Mouse (Mus musculus): Measurements from ENCODE around the gene Prkaa2. TPM values are rescaled to one million over a fixed set of nuclear protein-coding genes. Genes with fewer than 3 reads are reported as not detected.

Gene Prkaa2
- total RNA-seq, 1 experiment = 3.9 TPM

DNA sequence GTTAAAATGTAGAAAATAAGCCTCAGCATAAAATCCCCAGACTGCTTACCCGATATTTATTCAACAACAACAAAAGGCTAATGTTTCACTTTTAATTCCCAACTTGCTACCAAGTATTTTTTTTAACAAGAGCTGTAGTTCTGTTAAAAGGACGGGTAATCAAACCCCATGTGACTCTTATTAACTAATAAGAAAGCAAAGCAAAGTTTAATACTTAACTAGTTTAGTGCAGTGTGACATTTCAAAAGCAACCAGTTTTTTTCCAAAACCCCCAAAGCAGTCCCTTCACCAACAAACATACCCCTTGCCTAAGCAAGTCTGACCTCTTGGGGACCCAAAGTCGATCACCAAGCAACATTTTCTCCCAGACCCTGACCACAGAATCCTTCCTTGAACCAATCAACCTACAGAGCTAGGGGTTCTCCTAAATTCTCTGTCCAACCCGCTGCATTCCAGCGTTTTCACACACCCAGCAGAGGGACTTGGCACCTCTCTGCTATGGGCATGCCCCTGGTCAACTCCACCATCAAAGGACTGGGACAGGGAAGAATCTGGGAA is 970 bp downstream of the Prkaa2 start:
- TF ChIP-seq CHD2 (IDR thresholded peaks at IDR 0.05; ENCODE audit: low read depth, low read length) (no peak), ZC3H11A (IDR thresholded peaks at IDR 0.05; ENCODE audit: borderline replicate concordance, low read depth, low read length) (no peak)
- Histone ChIP-seq H3K9me3 (ENCODE audit: control insufficient read depth, insufficient read depth, low read depth, low read length) (no peaks in the 10 kb centered on the region), H3K27ac (ENCODE audit: insufficient read depth, low read depth, low read length, poor library complexity, severe bottlenecking) (no peak overlapping the region), H3K36me3 (ENCODE audit: control insufficient read depth, insufficient read depth, low read length, poor library complexity, severe bottlenecking) (no peaks in the 10 kb centered on the region), H3K9ac (ENCODE audit: insufficient read depth, low read depth, low read length, poor library complexity, severe bottlenecking) (no peak overlapping the region), H3K4me3 (ENCODE audit: insufficient read depth in 1 of 2, low read depth in 1 of 2, low read length in 2 of 2, poor library complexity in 1 of 2, severe bottlenecking in 1 of 2) (peak overlapping the region; percentile 82 to 91), H3K4me1 (ENCODE audit: control insufficient read depth in 2 of 2, insufficient read depth in 2 of 2, low read length in 2 of 2, poor library complexity in 1 of 2) (peaks cover 2 to 5% of the 10 kb centered on the region in 2 experiments; a peak in 2 of 4 replicates)
- no peak for DNase-seq (ENCODE audit: low read depth, low spot score)
- in situ Hi-C loops (cut with MboI; ENCODE audit: low sequenced_read_pairs in 2 of 2, unreplicated experiment in 2 of 2) = no loop called here

DNA sequence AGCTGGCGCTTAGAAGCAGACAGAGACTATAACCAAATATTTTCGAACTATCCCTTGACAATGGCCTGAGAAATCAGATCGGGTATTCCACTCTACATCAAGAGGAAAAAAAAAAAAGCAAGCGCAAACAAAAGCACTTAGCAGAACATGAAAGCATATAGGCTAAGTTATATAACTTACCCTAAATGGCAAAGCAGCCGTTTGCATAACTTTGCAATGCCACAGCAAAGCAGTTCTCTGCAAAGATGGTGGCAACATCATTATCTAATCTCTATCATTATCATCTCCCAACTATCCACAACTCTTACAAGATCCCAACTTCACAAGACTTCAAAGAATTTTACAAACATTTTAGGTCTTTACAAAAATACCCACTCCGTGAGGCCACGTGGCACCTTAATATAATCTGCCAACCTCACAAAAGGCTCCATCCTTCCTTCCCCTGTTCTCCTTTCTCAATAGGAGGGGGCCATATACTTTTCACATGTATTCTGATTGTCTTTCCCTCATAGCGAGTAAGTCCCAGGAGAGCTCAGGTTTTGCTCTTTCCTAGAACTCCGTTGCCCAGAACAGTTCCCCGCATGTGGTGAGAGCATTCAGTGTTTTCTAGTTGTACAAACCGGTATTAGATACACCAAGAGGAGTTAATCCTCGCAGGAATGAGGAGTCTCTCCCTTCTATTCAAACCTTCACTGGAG is 1.6 kb downstream of the Prkaa2 start:
- H3K9ac ChIP-seq (ENCODE audit: insufficient read depth, low read depth, low read length, poor library complexity, severe bottlenecking) = no peak overlapping the region
- H3K4me1 ChIP-seq (ENCODE audit: control insufficient read depth in 2 of 2, insufficient read depth in 2 of 2, low read length in 2 of 2, poor library complexity in 1 of 2) = peaks cover 2 to 5% of the 10 kb centered on the region in 2 experiments; a peak in 2 of 4 replicates
- no peak overlapping the region for H3K27ac ChIP-seq (ENCODE audit: insufficient read depth, low read depth, low read length, poor library complexity, severe bottlenecking)
- TF ChIP-seq CHD2 (IDR thresholded peaks at IDR 0.05; ENCODE audit: low read depth, low read length) (no peak), ZNF384 (IDR thresholded peaks at IDR 0.05; ENCODE audit: low read depth, low read length) (no peak), ZC3H11A (IDR thresholded peaks at IDR 0.05; ENCODE audit: borderline replicate concordance, low read depth, low read length) (no peak), MAFK (IDR thresholded peaks at IDR 0.05; ENCODE audit: insufficient read depth, low read depth, low read length) (no peak), HCFC1 (IDR thresholded peaks at IDR 0.05; ENCODE audit: borderline replicate concordance, insufficient read depth, low read length) (no peak)
- no peaks in the 10 kb centered on the region for H3K36me3 ChIP-seq (ENCODE audit: control insufficient read depth, insufficient read depth, low read length, poor library complexity, severe bottlenecking)
- no peak for DNase-seq (ENCODE audit: low read depth, low spot score)
- no peak overlapping the region; a peak in 1 of 4 replicates for H3K4me3 ChIP-seq (ENCODE audit: insufficient read depth in 1 of 2, low read depth in 1 of 2, low read length in 2 of 2, poor library complexity in 1 of 2, severe bottlenecking in 1 of 2)
- in situ Hi-C loops (cut with MboI; ENCODE audit: low sequenced_read_pairs in 2 of 2, unreplicated experiment in 2 of 2) = no loop called here
- H3K9me3 ChIP-seq (ENCODE audit: control insufficient read depth, insufficient read depth, low read depth, low read length) = no peaks in the 10 kb centered on the region

DNA sequence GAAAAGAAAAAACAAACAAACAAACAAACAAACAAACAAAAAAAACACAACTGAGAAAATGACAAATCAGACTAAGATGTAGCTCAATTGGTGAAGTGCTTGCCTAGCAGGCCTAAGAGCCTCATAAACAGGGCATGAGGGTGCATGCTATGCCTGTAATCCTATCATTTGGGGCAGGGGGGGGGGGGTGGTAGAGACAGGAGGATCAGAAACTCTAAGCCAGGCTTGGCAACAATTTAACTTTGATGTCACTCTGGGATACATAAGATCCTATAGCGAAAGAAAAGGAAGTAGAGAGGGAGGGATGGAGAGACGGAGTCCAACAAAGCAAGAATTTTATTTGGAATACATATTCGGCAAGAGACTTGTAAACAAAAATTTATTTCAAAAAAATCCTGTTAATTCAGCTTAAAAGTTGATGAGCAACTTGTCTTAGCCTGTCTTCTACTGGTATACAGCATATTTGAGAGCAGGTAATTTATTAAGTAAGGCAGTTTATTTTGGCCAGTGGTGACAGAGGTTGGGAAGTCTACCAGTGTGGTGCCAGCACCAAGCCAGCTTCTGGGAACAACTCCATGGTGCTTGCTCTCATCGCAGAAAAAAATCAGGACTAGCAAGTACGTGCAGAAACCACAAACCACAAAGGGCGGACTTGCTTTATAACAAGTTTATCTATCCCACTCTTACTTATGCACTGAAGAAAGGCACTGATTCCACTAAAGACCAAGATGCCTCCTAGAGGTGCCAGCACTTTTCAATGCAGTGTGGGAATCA is 5.4 kb downstream of the Prkaa2 start:
- in situ Hi-C loops (cut with MboI; ENCODE audit: low sequenced_read_pairs in 2 of 2, unreplicated experiment in 2 of 2) = no loop called here
- no peak overlapping the region for H3K27ac ChIP-seq (ENCODE audit: insufficient read depth, low read depth, low read length, poor library complexity, severe bottlenecking)
- DNase-seq (ENCODE audit: low read depth, low spot score) = no peak
- no peak overlapping the region for H3K4me3 ChIP-seq (ENCODE audit: insufficient read depth in 1 of 2, low read depth in 1 of 2, low read length in 2 of 2, poor library complexity in 1 of 2, severe bottlenecking in 1 of 2)
- no peaks in the 10 kb centered on the region for H3K9me3 ChIP-seq (ENCODE audit: control insufficient read depth, insufficient read depth, low read depth, low read length)
- TF ChIP-seq ZNF384 (IDR thresholded peaks at IDR 0.05; ENCODE audit: low read depth, low read length) (no peak), ZC3H11A (IDR thresholded peaks at IDR 0.05; ENCODE audit: borderline replicate concordance, low read depth, low read length) (no peak), HCFC1 (IDR thresholded peaks at IDR 0.05; ENCODE audit: borderline replicate concordance, insufficient read depth, low read length) (no peak), MAFK (IDR thresholded peaks at IDR 0.05; ENCODE audit: insufficient read depth, low read depth, low read length) (no peak), CHD2 (IDR thresholded peaks at IDR 0.05; ENCODE audit: low read depth, low read length) (no peak)
- no peaks in the 10 kb centered on the region for H3K36me3 ChIP-seq (ENCODE audit: control insufficient read depth, insufficient read depth, low read length, poor library complexity, severe bottlenecking)
- no peak overlapping the region for H3K9ac ChIP-seq (ENCODE audit: insufficient read depth, low read depth, low read length, poor library complexity, severe bottlenecking)
- H3K4me1 ChIP-seq (ENCODE audit: control insufficient read depth in 2 of 2, insufficient read depth in 2 of 2, low read length in 2 of 2, poor library complexity in 1 of 2) = peaks cover 0 to 2% of the 10 kb centered on the region in 2 experiments; a peak in 1 of 4 replicates

DNA sequence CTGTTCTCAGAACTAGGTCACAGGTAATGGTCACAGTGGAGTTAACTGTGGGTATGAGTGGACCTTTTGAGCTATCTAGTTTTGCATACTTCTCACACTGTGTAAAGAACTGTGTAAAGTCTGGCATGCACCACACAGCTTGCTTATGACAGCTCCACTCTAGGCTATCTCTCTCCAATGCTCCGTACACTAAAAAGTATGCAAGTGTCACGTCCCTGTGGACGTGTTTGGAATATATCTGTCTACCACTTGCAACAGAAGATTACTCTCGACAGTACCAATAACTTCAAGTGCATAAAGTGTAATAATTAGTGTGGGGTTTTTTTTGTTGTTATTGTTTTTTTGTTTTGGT is 8.4 kb downstream of the Prkaa2 start:
- in situ Hi-C loops (cut with MboI; ENCODE audit: low sequenced_read_pairs in 2 of 2, unreplicated experiment in 2 of 2) = no loop called here
- H3K36me3 ChIP-seq (ENCODE audit: control insufficient read depth, insufficient read depth, low read length, poor library complexity, severe bottlenecking) = no peaks in the 10 kb centered on the region
- no peak overlapping the region for H3K4me3 ChIP-seq (ENCODE audit: insufficient read depth in 1 of 2, low read depth in 1 of 2, low read length in 2 of 2, poor library complexity in 1 of 2, severe bottlenecking in 1 of 2)
- no peak overlapping the region for H3K27ac ChIP-seq (ENCODE audit: insufficient read depth, low read depth, low read length, poor library complexity, severe bottlenecking)
- no peaks in the 10 kb centered on the region for H3K4me1 ChIP-seq (ENCODE audit: control insufficient read depth in 2 of 2, insufficient read depth in 2 of 2, low read length in 2 of 2, poor library complexity in 1 of 2)
- H3K9ac ChIP-seq (ENCODE audit: insufficient read depth, low read depth, low read length, poor library complexity, severe bottlenecking) = no peak overlapping the region
- no peak for DNase-seq (ENCODE audit: low read depth, low spot score)
- TF ChIP-seq HCFC1 (IDR thresholded peaks at IDR 0.05; ENCODE audit: borderline replicate concordance, insufficient read depth, low read length) (no peak), ZNF384 (IDR thresholded peaks at IDR 0.05; ENCODE audit: low read depth, low read length) (no peak), ZC3H11A (IDR thresholded peaks at IDR 0.05; ENCODE audit: borderline replicate concordance, low read depth, low read length) (no peak), MAFK (IDR thresholded peaks at IDR 0.05; ENCODE audit: insufficient read depth, low read depth, low read length) (no peak), CHD2 (IDR thresholded peaks at IDR 0.05; ENCODE audit: low read depth, low read length) (no peak)
- no peaks in the 10 kb centered on the region for H3K9me3 ChIP-seq (ENCODE audit: control insufficient read depth, insufficient read depth, low read depth, low read length)

Data from ES-E14 (cell line).